Mouse (Mus musculus) retina, postnatal 1 day (tissue): ENCODE results near the gene Cldn7.
"Not testable (repeated sequence)": the region's sequence is repeated elsewhere in the genome, so short reads cannot be mapped to it uniquely, and the experiment has no call there.

ENCODE experiments used
- DNase-seq: peaks from one replicate; pipeline ENCODE4 v3.0.0-alpha.2; 2012

The Cldn7 gene

DNA sequence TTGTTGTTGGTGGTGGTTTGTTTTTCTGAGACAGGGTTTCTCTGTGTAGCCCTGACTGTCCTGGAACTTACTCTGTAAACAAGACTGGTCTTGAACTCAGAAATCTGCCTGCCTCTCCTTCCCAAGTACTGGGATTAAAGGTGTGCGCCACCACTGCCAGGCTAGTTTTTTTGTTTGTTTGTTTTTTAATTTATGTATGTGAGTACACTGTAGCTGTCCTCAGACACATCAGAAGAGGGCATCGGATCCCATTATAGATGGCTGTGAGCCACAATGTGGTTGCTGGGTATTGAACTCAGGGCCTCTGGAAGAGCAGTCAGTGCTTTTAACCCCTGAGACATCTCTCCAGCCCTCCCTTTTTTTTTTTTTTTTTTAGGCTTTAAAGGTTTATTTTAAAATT lies 51.6 kb downstream of the Cldn7 start:
- DNase-seq: not testable (repeated sequence)

DNA sequence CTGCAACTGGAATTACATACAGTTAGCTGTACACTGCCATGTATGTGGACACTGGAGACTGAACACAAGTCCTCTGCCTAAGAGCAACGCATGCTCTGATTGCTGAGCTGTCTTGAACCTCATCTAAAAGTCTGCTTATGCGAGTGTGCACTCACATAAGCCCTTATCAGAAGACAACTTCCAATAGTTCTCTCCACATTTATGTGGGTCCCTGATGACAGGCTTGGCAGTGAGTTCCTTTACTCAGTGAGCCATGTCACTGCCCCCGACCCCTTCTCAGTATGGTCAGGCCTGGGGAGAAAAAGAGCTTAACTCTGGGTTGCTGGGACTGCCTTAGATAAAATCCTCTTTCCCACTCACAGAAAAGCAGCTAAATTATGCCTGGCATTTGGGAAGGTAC lies 52.1 kb downstream of the Cldn7 start, which contains the start of gene Dlg4:
TSS of gene Dlg4 (plus strand) at position 274 of the 400 bp plus-strand sequence.
- no peak for DNase-seq

DNA sequence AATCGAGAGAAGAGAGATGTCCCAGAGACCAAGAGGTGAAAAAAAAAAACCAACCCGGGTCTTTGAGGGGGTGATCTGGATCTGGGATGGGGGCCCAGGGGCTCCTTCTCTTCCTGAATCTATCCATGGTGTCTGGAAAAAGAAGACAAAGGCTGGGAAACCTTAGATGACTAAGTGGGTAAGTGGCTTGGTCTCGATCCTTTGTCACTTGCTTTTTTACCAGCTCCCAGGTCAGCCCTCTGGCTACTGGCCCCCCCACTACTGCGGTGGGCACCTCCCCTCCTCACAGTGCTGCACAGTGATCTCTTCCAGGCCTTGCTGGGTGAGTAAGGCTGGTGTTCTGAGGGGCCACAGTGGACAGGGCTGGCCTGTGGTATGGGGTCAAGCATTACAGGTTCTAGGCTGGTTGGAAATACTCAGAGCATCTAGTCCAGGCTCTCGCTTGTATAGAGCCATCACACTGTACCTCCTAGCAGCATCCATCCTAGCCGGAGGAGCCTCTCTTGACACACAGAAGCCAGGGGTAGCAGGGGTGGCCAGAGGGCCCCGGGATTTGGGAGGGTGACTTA lies 52.7 kb downstream of the Cldn7 start:
- DNase-seq: no peak
